Mouse (Mus musculus): Measurements from ENCODE around the gene Rtkn. TPM values are rescaled to one million over a fixed set of nuclear protein-coding genes. Genes with fewer than 3 reads are reported as not detected.
A peak's percentile ranks its signal among the peaks of the same experiment; 100 is the strongest.

The Rtkn gene
- total RNA-seq, 2 experiments from 2014 or later = 10.9 to 19.8 TPM

- no peak for DNase-seq
These were observed 37.1 kb downstream of the Rtkn start for GRCm38 (mm10) chr6:83172240-83172920.

GRCm38 (mm10) chr6:83175996-83176395, 40.7 kb downstream of the Rtkn start:
- no peak for DNase-seq

DNA sequence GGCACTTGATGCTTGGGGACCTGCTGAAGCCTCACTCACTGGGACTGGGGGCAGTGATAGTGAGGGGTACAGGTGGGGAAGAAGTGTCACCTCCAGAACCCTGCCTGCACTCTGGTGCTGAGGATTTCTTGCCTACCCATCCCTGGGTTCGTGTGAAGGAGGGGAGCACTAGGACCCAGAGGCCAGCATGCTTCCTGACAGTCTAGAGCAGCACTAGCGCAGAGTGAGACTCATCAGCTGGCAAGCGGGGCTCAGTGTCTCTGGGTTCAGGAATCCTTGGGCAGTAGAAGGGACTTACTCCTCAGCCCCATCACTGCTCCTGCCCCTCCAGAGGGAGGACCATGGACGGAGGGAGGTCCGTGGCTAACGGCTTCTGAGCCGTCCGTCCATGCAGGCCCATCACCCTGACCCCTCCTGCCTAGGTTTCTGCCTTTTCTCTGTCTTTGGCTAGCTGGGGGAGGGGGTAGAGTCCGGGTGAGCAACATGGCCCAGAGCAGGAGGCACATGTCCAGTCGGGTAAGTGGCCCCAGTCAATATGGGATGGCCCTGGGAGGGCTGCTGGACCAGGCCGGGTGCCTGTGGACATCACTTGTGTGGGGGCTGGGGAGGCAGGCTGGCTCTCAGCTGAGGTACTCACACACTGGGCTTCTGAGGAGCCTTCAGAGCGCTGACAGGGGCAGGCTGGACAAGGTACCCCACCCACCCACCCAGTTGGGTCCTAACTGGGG, 44.3 kb downstream of the Rtkn start:
- DNase-seq = peak; percentile 63

DNA sequence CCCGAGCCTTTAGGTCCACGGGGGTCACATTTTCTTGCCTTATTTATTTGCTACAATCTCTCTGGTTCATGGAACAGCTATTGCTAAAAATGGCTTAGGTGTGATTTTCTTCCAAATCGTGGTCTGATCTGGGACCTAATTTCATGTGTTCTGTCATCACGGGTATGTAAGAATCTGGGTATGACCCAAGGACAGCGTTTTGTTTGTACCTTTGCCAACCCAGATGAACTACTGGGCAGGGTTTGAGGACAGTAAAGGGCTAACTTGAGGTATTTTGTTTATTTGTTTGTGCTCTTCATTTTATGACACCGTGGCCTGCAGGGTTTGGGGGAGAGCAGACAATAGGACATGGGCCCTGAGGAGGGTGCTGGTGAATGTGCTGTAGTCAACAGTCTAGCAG, 45.3 kb downstream of the Rtkn start:
- DNase-seq = peak; percentile 29

GRCm38 (mm10) chr6:83184858-83185435, 49.7 kb downstream of the Rtkn start:
- DNase-seq = no peak

GRCm38 (mm10) chr6:83185895-83186861, 50.9 kb downstream of the Rtkn start:
- DNase-seq = peak; percentile 66

DNA sequence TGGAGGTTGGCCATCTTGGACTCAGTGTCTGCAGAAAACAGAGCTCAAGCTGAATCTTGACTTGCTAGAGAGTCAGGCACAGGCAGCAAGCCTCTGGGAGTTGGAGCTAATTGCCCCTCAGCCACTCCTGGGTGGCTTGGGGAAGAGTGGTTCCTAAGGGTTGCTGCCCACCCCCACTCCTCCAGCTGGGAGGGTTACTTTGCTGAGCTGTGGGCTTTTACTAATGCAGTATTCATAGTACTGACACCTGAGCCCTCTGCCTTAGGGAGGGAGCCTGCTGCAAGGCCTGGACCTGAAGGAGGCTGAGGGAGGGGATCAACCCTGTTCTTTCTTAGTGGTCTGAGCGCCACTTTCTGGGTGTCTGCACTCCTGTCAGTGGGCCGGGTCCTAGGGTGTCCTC, 51.7 kb downstream of the Rtkn start:
- no peak for DNase-seq

- DNase-seq = no peak
These were observed 58.3 kb downstream of the Rtkn start for GRCm38 (mm10) chr6:83193571-83193970.

DNA sequence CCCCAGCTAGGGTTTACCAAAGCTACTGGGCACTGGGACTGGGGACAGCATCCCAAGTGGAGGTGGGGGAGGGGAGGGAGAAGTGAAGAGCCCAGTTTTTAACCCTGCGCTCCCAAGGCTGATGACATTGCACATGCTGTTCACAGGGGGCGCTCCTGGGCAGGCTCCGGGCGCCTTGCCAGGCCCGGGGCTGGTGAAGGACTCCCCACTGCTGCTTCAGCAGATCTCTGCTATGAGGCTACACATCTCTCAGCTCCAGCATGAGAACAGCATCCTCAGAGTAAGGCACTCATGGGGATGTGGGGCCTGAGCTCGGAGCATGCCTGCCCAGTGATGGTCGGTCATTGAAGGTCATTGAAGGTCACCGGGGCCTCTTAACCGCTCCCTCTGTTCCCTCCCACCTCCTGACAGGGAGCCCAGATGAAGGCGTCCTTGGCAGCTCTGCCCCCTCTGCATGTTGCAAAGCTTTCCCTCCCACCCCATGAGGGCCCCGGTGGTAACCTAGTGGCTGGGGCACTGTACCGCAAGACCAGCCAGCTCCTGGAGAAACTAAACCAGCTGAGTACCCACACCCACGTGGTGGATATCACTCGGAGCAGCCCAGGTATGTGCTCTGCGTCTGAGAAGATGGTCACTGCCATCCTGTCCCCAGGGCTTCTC, 62.2 kb downstream of the Rtkn start:
- DNase-seq = peak; percentile 86

Small RNAs within 50 kb of the gene (microRNA-seq; reads per million reads assigned to microRNA genes)
- gene Mir3470a = not detected

Other genes with a start within 250 kb of the Rtkn start
- gene Sema4f, start 195.7 kb upstream of the Rtkn start, total RNA-seq (2021) = 1 to 10 TPM; 1.0 to 2.8 TPM
- gene M1ap, start 188.6 kb upstream of the Rtkn start, total RNA-seq (2021) = under 1 TPM; 0.36 to 0.39 TPM
- gene Dok1, start 102.0 kb upstream of the Rtkn start, total RNA-seq (2021) = 10 to 100 TPM in 1 of 2 experiments, 1 to 10 TPM in 1; 9.8 to 11.2 TPM
- gene Loxl3, start 101.3 kb upstream of the Rtkn start, total RNA-seq (2021) = 1 to 10 TPM; 4.8 to 6.0 TPM
- 100 to 1,000 TPM; 143 to 149 TPM for gene Aup1, start 80.9 kb upstream of the Rtkn start, total RNA-seq (2021)
- gene Htra2, start 80.2 kb upstream of the Rtkn start, total RNA-seq (2021) = 10 to 100 TPM; 53.4 to 60.5 TPM
- 1 to 10 TPM; 3.7 TPM for gene Dqx1, start 77.6 kb upstream of the Rtkn start, total RNA-seq (2021)
- gene Tlx2, start 65.2 kb upstream of the Rtkn start, total RNA-seq (2021) = 10 to 100 TPM; 11.9 to 14.3 TPM
- 10 to 100 TPM; 26.4 to 34.2 TPM for gene Pcgf1, start 57.6 kb upstream of the Rtkn start, total RNA-seq (2021)
- gene Lbx2, start 49.1 kb upstream of the Rtkn start, total RNA-seq (2021) = 1 to 10 TPM; 5.8 to 8.7 TPM
- gene Ccdc142, start 33.9 kb upstream of the Rtkn start, total RNA-seq (2021) = 1 to 10 TPM; 2.4 to 7.9 TPM
- 1 to 10 TPM; 2.9 to 6.5 TPM for gene Gm42688, start 33.8 kb upstream of the Rtkn start, total RNA-seq (2021)
- 100 to 1,000 TPM; 109 to 115 TPM for gene Mrpl53, start 26.4 kb upstream of the Rtkn start, total RNA-seq (2021)
- gene Mogs, start 20.0 kb upstream of the Rtkn start, total RNA-seq (2021) = 10 to 100 TPM; 42.7 to 48.9 TPM
- 10 to 100 TPM; 61.1 to 82.1 TPM for gene Wbp1, start 13.9 kb upstream of the Rtkn start, total RNA-seq (2021)
- 10 to 100 TPM; 20.7 to 25.7 TPM for gene Ino80b, start 10.0 kb upstream of the Rtkn start, total RNA-seq (2021)
- 1 to 10 TPM; 2.0 to 2.2 TPM for gene Wdr54, start 20.9 kb downstream of the Rtkn start, total RNA-seq (2021)
- under 1 TPM; 0.24 to 0.39 TPM for gene 1700003E16Rik, start 20.9 kb downstream of the Rtkn start, total RNA-seq (2021)
- 100 to 1,000 TPM; 101 to 119 TPM for gene Dctn1, start 30.5 kb downstream of the Rtkn start, total RNA-seq (2021)
- gene Slc4a5, start 84.4 kb downstream of the Rtkn start, total RNA-seq (2021) = under 1 TPM; 0.12 to 0.15 TPM
- 10 to 100 TPM; 16.6 to 24.3 TPM for gene Mthfd2, start 190.4 kb downstream of the Rtkn start, total RNA-seq (2021)
- 10 to 100 TPM; 66.1 to 71.9 TPM for gene Mob1a, start 190.6 kb downstream of the Rtkn start, total RNA-seq (2021)
- gene Bola3, start 213.7 kb downstream of the Rtkn start, total RNA-seq (2021) = 100 to 1,000 TPM; 243 to 293 TPM

Data from adrenal gland, postnatal 10 days (tissue).